Mouse (Mus musculus): ENCODE results near the gene Npw. TPM values are rescaled to one million over a fixed set of nuclear protein-coding genes. Genes with fewer than 3 reads are reported as not detected.

Npw gene
- polyA plus RNA-seq, 1 experiment from 2014 or later: not detected

DNA sequence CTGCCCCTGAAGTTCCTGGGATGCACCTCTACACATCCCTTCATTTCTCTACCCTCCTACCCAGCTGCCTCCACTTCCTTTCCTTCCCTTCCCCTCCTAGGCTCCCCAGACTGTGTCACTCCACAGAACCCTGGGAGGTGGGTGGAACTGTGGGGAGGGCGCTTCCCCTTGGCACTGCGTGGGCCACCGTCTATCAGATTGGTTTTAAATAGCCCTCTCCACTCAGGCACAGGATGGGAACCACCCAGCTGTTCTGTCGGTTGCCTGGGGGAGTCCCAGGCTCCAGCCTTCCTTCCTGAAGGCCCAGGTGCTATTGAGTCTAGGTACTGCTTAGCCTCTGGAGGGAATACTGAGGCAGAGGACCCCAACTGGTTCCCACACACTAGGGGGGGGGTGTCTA lies 23.2 kb downstream of the Npw start:
- H3K27me3 ChIP-seq: no peaks in the 10 kb centered on the region
- in situ Hi-C loops (cut with MboI; ENCODE audit: low pct_unique_long_range_greater_than_20kb): no loop called here
- no peak for DNase-seq (ENCODE audit: low read depth, low spot score)
- CTCF ChIA-PET: no interaction called here
- POLR2A ChIA-PET: interaction anchor here (1.1 kb wide), 1 partner anchor 9 kb away, joined by 3 read pairs; no protein-coding TSS in a partner anchor
- no peak for TF ChIP-seq CTCF (IDR thresholded peaks at IDR 0.05)
- no peak for ATAC-seq

DNA sequence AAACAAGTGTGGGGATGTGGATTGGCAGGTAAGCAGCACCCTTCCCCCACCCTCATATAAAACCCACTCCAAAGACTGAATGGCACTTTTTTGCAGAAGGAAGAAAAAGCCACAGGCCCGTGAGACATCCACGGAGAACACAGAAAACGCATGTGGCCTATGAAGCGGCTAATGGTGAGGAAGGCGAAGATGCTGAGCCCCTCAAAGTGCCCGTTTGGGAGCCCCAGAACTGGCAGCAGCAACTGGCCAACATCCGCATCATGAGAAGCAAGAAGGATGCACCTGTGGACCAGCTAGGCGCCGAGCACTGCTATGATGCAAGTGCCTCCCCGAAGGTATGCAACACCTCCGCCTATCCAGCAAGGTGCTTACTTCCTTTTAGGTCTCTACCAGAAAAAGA lies 24.4 kb downstream of the Npw start:
- H3K27me3 ChIP-seq: no peaks in the 10 kb centered on the region
- ATAC-seq: no peak
- CTCF ChIA-PET: interaction anchor here (1.0 kb wide), 1 partner anchor 155 kb away, joined by 3 read pairs; the partner anchor contains the start of gene Mlst8
- POLR2A ChIA-PET: no interaction called here
- no peak for DNase-seq (ENCODE audit: low read depth, low spot score)
- no peak for TF ChIP-seq CTCF (IDR thresholded peaks at IDR 0.05)
- in situ Hi-C loops (cut with MboI; ENCODE audit: low pct_unique_long_range_greater_than_20kb): no loop called here

DNA sequence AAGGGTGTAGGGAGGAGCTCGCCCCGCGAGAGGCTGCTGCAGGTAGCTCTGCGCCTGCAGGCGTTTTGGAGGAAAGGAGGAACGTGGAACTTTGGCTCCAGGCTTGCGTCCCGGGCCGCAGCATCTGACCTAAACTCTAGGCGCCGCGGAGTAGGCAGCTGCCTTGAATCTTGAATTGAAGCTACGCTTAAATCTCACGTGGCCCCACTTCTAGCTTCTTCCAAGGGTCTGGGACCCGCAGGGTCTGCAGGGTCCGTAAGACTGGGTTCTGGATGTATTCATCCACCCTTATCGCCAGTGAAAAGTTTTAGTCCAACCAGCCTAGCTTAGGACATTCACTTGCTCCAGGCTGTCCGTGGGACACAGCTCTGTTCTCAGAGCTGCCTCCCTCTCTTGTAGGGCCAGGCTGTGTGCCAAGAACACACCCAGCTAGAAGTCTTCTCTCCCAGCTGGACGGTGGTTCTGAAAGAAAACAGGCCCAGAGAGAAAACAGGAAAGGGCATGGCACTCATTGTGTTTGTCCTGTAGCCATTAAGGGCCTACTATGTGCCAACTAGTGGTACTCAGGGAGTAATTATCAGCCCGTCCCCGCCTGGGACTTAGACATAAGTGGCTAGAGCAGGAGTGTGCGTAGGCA lies 25.3 kb downstream of the Npw start:
- H3K27me3 ChIP-seq: no peaks in the 10 kb centered on the region
- POLR2A ChIA-PET: interaction anchor here (0.6 to 1.5 kb wide), 6 partner anchors 10 to 572 kb away, joined by 3 to 5 read pairs (median 4); no protein-coding TSS in a partner anchor
- DNase-seq (ENCODE audit: low read depth, low spot score) (no peak), ATAC-seq (peak; percentile 46)
- CTCF ChIA-PET: interaction anchor here (0.9 to 1.6 kb wide), 7 partner anchors 16 to 154 kb away, joined by 3 to 5 read pairs (median 3); partner anchors contain the start of genes Mlst8 and Zfp598
- TF ChIP-seq CTCF (IDR thresholded peaks at IDR 0.05): no peak
- in situ Hi-C loops (cut with MboI; ENCODE audit: low pct_unique_long_range_greater_than_20kb): no loop called here

DNA sequence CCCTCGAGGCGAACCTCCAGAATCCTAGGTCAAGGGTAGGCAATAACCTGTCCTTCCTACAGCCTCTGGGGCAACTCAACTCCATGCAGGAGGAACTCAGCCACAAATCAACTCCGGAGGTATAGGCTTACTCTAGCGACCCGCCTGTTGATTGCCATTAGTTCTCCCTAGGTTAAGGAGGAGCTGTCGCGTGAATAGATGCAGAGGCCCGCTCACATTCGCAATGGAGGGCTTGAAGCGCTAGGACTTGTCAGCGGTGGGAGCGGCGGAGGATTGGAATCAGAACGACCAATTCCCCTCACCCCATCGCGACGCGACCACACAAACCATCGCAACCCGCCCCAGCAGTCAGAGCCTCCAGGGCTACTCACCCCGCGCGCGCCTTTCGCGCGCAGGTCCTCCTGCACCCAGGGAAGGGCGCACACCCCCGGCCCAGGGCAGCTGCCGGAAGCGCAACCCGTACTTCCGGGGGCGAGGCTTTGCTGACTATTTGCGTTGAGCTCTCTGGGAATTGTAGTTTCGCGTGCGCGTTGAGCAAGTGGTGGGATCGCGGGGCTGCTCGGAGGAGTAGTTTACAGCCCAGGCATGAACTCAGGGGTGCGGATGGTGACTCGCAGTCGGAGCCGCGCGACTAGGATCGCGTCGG lies 26.0 kb downstream of the Npw start, which contains the start of the genes Tsc2 and Nthl1:
Gene Tsc2 (minus strand): TSS at position 464 of the 646 bp plus-strand sequence.
Gene Nthl1 (plus strand): TSS at position 514 of the 646 bp plus-strand sequence.
- no peaks in the 10 kb centered on the region for H3K27me3 ChIP-seq
- POLR2A ChIA-PET: interaction anchor here (0.6 to 1.5 kb wide), 5 partner anchors 11 to 572 kb away, joined by 3 to 5 read pairs (median 4); no protein-coding TSS in a partner anchor
- CTCF ChIA-PET: interaction anchor here (0.9 to 1.6 kb wide), 6 partner anchors 15 to 138 kb away, joined by 3 to 5 read pairs (median 3); partner anchors contain the start of gene Zfp598
- in situ Hi-C loops (cut with MboI; ENCODE audit: low pct_unique_long_range_greater_than_20kb): no loop called here
- peak; percentile 86 for ATAC-seq
- no peak for TF ChIP-seq CTCF (IDR thresholded peaks at IDR 0.05)
- peak; percentile 31 for DNase-seq (ENCODE audit: low read depth, low spot score)

DNA sequence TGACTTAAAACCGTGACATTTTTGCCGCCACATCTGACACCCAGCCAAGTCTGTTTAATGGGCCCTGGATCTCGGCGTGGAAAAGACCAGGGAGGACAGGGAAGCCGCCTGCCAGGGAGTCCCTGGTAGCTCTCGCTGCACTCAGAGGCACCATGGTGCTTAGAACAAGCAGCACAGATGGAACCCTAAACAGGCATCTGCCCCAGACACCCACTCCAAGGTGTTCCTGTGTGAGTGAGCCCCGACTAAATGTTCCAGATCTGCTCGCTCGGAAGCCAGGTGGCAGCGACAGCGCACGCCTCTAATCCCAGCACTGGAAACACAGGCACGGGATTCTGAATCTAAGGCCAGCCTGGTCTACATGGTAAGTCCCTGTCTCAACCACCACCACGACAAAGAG lies 28.2 kb downstream of the Npw start:
- POLR2A ChIA-PET: no interaction called here
- no peak for DNase-seq (ENCODE audit: low read depth, low spot score)
- no peak for ATAC-seq
- TF ChIP-seq CTCF (IDR thresholded peaks at IDR 0.05): no peak
- CTCF ChIA-PET: interaction anchor here (0.8 to 2.9 kb wide), 10 partner anchors 9 to 151 kb away, joined by 3 to 9 read pairs (median 4); partner anchors contain the start of gene Mlst8
- in situ Hi-C loops (cut with MboI; ENCODE audit: low pct_unique_long_range_greater_than_20kb): no loop called here
- H3K27me3 ChIP-seq: no peaks in the 10 kb centered on the region

DNA sequence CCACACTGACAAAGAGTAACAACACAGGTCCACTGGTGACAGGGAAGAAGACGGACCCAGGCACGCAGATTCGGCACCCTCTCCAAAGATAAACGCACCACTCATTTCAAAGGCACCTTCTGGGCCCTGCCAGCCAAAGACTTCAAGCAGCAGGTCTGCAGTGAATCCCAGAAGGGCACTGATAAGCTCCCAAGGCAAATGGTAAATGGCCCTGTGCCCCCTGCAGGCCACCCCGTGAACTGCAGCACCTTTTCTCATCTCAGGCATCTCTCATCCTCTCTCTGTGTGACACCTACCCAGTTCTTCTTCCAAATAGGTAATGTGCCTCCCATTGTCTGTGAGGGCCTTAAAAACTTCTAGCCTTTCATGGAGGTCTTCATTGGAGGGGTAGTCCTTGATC lies 29.6 kb downstream of the Npw start:
- H3K27me3 ChIP-seq: no peaks in the 10 kb centered on the region
- in situ Hi-C loops (cut with MboI; ENCODE audit: low pct_unique_long_range_greater_than_20kb): loop anchor here (5.0 kb wide), 1 partner anchor 91 kb away; no protein-coding TSS in a partner anchor
- DNase-seq (ENCODE audit: low read depth, low spot score): no peak
- ChIA-PET CTCF (interaction anchor here (0.9 to 2.9 kb wide), 14 partner anchors 9 to 150 kb away, joined by 3 to 9 read pairs (median 4); partner anchors contain the start of genes Mlst8, Tbl3 and Zfp598), POLR2A (no interaction called here)
- no peak for ATAC-seq
- peak; percentile 95 for TF ChIP-seq CTCF (IDR thresholded peaks at IDR 0.05)

DNA sequence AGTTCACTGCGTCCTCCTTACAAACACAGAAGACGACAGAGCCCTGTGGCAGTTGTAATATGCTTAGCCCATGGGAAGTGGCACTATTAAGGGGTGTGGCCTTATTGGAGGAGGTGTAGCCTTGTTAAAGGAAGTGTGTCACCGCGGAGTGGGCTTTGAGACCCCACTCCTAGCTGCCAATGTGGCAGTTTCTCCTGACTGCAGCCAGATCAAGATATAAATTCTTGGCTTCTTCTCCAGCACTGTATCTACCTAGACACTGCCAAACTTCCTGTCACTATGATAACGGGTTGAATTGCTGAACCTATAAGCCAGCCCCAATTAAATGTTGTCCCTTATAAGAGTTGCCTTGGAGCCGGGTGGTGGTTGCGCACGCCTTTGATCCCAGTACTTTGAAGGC lies 32.8 kb downstream of the Npw start:
- DNase-seq (ENCODE audit: low read depth, low spot score) (no peak), ATAC-seq (no peak)
- no peak for TF ChIP-seq CTCF (IDR thresholded peaks at IDR 0.05)
- in situ Hi-C loops (cut with MboI; ENCODE audit: low pct_unique_long_range_greater_than_20kb): loop anchor here (5.0 kb wide), 1 partner anchor 88 kb away; no protein-coding TSS in a partner anchor
- POLR2A ChIA-PET: no interaction called here
- CTCF ChIA-PET: no interaction called here
- no peaks in the 10 kb centered on the region for H3K27me3 ChIP-seq

DNA sequence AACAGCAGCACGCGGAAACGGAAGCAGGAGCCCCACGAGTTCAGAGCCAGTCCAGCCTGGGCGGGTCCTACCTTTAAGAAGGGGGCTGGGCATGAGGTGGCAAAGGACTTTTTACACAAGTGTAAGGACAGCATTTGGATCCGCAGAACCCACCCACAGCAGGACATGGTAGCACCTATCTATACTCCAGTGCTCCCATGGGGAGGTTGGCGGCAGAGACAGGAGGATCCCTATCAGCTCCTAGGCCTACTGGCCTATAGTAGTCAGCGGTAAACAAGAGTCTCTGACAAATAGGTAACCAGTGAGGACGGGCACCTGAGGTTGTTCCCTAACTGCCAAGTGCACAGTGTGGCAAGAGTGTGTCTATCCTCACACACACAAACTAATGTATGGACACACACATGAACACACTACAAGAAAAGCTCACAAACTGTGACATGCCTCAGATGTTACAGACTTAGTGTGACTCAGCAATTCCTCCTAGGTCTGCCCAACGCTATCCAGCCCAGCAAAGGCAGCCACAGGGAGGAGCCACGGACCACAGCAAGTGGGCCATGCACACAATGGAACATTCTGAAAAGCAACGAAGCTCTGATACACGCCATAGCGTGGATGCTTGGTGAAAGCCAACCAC lies 40.6 kb downstream of the Npw start:
- no peak for TF ChIP-seq CTCF (IDR thresholded peaks at IDR 0.05)
- in situ Hi-C loops (cut with MboI; ENCODE audit: low pct_unique_long_range_greater_than_20kb): no loop called here
- H3K27me3 ChIP-seq: no peaks in the 10 kb centered on the region
- no peak for DNase-seq (ENCODE audit: low read depth, low spot score)
- ATAC-seq: no peak
- ChIA-PET CTCF (interaction anchor here (1.1 to 2.6 kb wide), 2 partner anchors 11 to 15 kb away, joined by 3 to 7 read pairs; partner anchors contain the start of genes Nthl1 and Tsc2), POLR2A (no interaction called here)

DNA sequence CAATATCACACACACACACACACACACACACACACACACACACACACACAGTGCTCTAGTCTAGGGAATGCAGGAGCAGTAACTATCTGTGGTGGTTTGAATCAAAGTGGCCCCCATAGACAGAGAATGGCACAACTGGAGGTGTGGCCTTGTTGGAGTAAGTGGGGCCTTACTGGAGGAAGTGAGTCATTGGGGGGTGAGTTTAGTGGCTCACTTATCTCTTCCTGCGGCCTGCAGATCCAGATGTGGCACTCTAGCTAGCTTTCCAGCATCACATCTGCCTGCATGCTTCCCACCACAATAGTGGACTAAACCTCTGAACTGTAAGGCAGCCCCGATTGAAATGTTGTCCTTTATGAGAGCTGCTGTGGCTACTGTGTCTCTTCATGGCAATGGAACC lies 47.5 kb downstream of the Npw start:
- ATAC-seq (no peak), DNase-seq (ENCODE audit: low read depth, low spot score) (no peak)
- ChIA-PET POLR2A (no interaction called here), CTCF (interaction anchor here (0.8 kb wide), 1 partner anchor 10 kb away, joined by 3 read pairs; no protein-coding TSS in a partner anchor)
- in situ Hi-C loops (cut with MboI; ENCODE audit: low pct_unique_long_range_greater_than_20kb): no loop called here
- no peaks in the 10 kb centered on the region for H3K27me3 ChIP-seq
- no peak for TF ChIP-seq CTCF (IDR thresholded peaks at IDR 0.05)

DNA sequence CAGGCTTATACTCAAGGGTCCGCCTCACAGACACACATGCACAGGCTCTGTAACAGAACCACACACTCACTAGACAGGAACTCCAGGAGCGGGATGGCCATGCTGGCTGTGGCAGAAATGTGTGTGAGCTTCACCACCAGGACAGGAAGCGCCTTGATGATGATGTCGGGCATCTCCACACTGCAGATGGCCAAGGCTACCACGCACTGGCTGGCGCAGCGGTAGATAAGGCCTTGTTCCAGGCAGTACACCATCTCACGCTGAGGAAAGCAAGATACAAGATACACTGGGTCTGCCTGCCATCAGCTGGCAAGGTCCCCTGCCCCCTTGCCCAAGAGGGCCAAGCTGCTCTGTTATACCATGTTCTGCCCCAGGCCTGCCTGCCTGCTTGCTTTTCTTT lies 49.4 kb downstream of the Npw start:
- DNase-seq (ENCODE audit: low read depth, low spot score) (no peak), ATAC-seq (no peak)
- ChIA-PET CTCF (no interaction called here), POLR2A (no interaction called here)
- no peak for TF ChIP-seq CTCF (IDR thresholded peaks at IDR 0.05)
- no peaks in the 10 kb centered on the region for H3K27me3 ChIP-seq
- in situ Hi-C loops (cut with MboI; ENCODE audit: low pct_unique_long_range_greater_than_20kb): no loop called here
